Mouse (Mus musculus): ENCODE results near the gene Phlpp2.

- TF ChIP-seq ZNF384 (IDR thresholded peaks at IDR 0.05; ENCODE audit: low read depth, low read length) (no peak), ZC3H11A (IDR thresholded peaks at IDR 0.05; ENCODE audit: borderline replicate concordance, low read depth, low read length) (no peak)
These were observed 114.2 kb downstream of the Phlpp2 start for GRCm38 (mm10) chr8:109982386-109983105.

Data from ES-E14 (cell line).